Mouse (Mus musculus): ENCODE data around the gene Gm17334. TPM values are rescaled to one million over a fixed set of nuclear protein-coding genes. Genes with fewer than 3 reads are reported as not detected.

Gm17334 gene
- not detected for polyA plus RNA-seq (2014; fragmentation: Illumina TruSeq; extraction: RNeasy Lipid Tissue Mini Kit (QIAGEN cat#74804); ENCODE audit: low read depth, low replicate concordance)

DNA sequence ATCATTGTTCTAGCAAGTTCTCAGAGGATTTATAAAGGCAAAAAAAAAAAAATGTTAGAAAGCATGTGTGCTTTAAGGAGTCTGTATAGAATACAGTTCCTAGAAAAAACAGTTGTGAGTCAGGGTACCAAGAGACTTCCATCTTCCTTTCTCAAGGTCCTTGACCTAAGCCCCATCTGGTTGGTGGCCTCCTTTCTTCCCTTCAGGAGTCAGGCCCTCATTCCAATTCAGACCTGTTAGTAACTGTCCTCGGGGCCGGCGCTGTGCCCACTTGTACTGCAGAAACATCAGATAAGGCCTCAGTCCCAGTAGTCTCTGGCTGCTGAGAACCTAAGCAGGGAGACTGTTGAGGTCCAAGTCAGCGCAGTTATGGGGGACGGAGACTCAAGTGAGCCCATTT lies at the start of gene Gm17334:
TSS of gene Gm17334 (minus strand) at position 101 of the 400 bp plus-strand sequence.

DNA sequence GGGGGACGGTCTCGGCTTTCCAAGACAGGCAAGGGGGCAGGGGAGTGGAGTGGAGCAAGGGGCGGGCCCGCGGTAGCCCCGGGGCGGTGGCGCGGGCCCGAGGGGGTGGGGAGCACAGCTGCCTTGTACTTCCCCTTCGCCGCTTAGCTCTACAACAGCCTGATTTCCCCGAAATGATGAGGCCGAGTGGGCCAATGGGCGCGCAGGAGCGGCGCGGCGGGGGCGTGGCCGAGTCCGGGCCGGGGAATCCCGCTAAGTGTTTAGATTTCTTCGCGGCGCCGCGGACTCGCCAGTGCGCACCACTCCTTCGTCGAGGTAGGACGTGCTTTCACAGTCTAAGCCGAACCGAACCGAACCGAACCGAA lies 3.2 kb downstream of the Gm17334 start, which contains the start of gene Irf1:
TSS of gene Irf1 (plus strand) at position 255 of the 365 bp plus-strand sequence.

Other genes with a start within 250 kb of the Gm17334 start
- 41.5 TPM for gene Kif3a, start 205.8 kb downstream of the Gm17334 start, polyA plus RNA-seq (2014; fragmentation: Illumina TruSeq; extraction: RNeasy Lipid Tissue Mini Kit (QIAGEN cat#74804); ENCODE audit: low read depth, low replicate concordance)
- not detected for gene Il4, start 154.5 kb downstream of the Gm17334 start, polyA plus RNA-seq (2014; fragmentation: Illumina TruSeq; extraction: RNeasy Lipid Tissue Mini Kit (QIAGEN cat#74804); ENCODE audit: low read depth, low replicate concordance)
- not detected for gene Il13, start 138.5 kb downstream of the Gm17334 start, polyA plus RNA-seq (2014; fragmentation: Illumina TruSeq; extraction: RNeasy Lipid Tissue Mini Kit (QIAGEN cat#74804); ENCODE audit: low read depth, low replicate concordance)
- gene Rad50, start 65.9 kb downstream of the Gm17334 start, polyA plus RNA-seq (2014; fragmentation: Illumina TruSeq; extraction: RNeasy Lipid Tissue Mini Kit (QIAGEN cat#74804); ENCODE audit: low read depth, low replicate concordance) = 48.4 TPM
- gene Il5, start 52.4 kb downstream of the Gm17334 start, polyA plus RNA-seq (2014; fragmentation: Illumina TruSeq; extraction: RNeasy Lipid Tissue Mini Kit (QIAGEN cat#74804); ENCODE audit: low read depth, low replicate concordance) = 0.41 TPM
- gene Irf1, start 3.2 kb downstream of the Gm17334 start, polyA plus RNA-seq (2014; fragmentation: Illumina TruSeq; extraction: RNeasy Lipid Tissue Mini Kit (QIAGEN cat#74804); ENCODE audit: low read depth, low replicate concordance) = 4.8 TPM
- gene Gm12216, start 86.1 kb upstream of the Gm17334 start, polyA plus RNA-seq (2014; fragmentation: Illumina TruSeq; extraction: RNeasy Lipid Tissue Mini Kit (QIAGEN cat#74804); ENCODE audit: low read depth, low replicate concordance) = not detected
- gene Slc22a5, start 118.5 kb upstream of the Gm17334 start, polyA plus RNA-seq (2014; fragmentation: Illumina TruSeq; extraction: RNeasy Lipid Tissue Mini Kit (QIAGEN cat#74804); ENCODE audit: low read depth, low replicate concordance) = 33.5 TPM
- gene Slc22a21, start 207.1 kb upstream of the Gm17334 start, polyA plus RNA-seq (2014; fragmentation: Illumina TruSeq; extraction: RNeasy Lipid Tissue Mini Kit (QIAGEN cat#74804); ENCODE audit: low read depth, low replicate concordance) = 2.2 TPM